Mouse (Mus musculus): ENCODE measurements at regions not wholly inside any gene's neighbourhood (a gene's known extent, or its start where the extent isn't known, plus 50 kb on each side); places are given as distances from the start of the nearest gene placed in this dataset.

DNA sequence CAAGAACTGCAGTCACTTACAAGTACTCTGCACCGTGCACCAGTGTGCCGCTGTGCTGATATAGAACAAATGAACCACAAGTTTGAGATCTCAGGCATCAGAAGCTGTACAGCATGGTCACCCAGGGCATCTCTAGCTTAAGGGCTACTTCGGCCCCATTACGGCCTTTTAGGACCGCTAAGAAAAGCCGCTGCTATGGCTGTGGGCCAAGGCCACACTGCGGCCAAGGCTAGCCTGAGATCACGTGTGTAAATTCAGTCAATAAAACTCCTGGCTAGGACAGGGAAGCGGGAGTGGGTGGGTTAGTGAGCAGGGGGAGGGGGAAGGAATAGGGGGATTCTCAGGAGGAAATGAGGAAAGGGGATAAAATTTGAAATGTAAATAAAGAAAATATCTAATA lies 50.9 kb upstream of the Atp12a start:
- no peak for DNase-seq (ENCODE audit: low spot score)

DNA sequence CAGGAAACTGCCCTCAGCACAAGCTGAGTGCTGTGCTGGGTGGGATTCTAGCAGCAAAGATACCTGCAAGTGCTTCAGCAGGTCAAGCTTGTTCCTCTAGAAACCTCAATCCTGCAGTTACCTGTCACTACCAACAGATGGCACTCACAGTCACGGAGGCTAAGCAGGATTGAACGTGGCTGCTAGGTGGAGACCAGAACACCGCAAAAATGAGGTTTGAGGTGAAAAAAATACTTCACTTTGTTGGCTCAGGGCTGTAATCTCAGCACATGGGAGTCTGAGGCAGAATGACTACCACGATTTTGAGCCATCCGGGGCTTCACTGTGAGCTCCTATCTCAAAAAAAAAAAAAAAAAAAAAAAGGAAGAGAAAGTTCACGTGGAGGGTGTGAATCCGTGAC lies 50.4 kb upstream of the Atp12a start:
- peak; percentile 7 for DNase-seq (ENCODE audit: low spot score)
